Mouse (Mus musculus) bone marrow, adult 2 months (tissue): ENCODE results near the gene Jak1.

Source experiments
- CTCF ChIP-seq: fragments of 200-500 bp; IDR thresholded peaks from 2 replicates; pipeline ENCODE4 v1.5.1; 2011; ENCODE audit warnings: low read length, control low read depth; ENCODE audit not compliant: control insufficient read depth, insufficient read depth
- POLR2A ChIP-seq: fragments of 200-500 bp; IDR thresholded peaks from 2 replicates; pipeline ENCODE4 v1.6.1; 2011; ENCODE audit warnings: low read depth, mild to moderate bottlenecking, control low read depth, low read length, borderline replicate concordance; ENCODE audit not compliant: control insufficient read depth

DNA sequence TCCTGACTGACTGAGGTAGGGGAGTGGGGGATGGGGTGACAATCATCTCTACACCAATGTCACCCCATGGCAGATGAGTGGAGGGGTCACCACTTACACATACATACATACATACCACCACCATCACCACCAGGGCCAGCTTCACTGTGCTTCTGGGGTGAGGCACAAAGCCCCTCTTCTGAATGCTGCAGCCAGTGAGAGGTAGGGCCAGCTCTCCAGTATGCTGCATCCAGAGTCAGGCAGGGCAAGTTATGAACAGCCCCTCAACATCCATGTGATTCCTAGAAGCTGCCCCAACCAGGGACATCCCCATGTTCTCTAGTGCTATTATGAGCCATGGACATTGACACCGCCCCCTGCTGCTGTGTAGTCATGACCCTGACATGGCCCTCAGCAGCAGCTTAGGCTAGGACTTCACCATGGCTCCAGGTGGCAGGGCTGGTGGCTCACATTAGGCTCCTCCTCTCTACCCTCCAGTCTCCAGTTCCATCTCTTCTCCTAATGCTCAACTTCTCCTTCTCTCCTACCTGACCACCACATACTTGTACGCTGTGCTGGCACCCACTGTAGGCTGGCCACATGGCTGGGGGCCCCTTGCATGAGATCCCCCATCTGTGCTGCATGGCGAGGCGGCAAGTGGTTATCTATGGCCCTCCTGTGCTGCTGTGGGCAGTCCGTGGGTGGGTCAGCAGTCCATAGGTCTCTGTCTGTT is 24.8 kb downstream of the Jak1 start:
- TF ChIP-seq POLR2A = no peak
- no peak for TF ChIP-seq CTCF
